Mouse (Mus musculus) heart, embryonic 12.5 days (tissue): Measurements from ENCODE around the gene Tubb4b. TPM values are rescaled to one million over a fixed set of nuclear protein-coding genes. Genes with fewer than 3 reads are reported as not detected.

Source experiments
- ATAC-seq: fragments of 200-750 bp; cut with Nextera tagmentation; 2 replicates; pipeline ENCODE4 v1.8.0; 2017; ENCODE audit warnings: moderate TSS enrichment, moderate library complexity; ENCODE audit not compliant: insufficient number of reproducible peaks, low FRiP score
- H3K27ac ChIP-seq: fragments of 300-500 bp; sonication (generic); 2 replicates; pipeline ENCODE4 v1.5.1; 2016; ENCODE audit warnings: mild to moderate bottlenecking, moderate library complexity; ENCODE audit not compliant: poor library complexity, severe bottlenecking
- H3K27me3 ChIP-seq: fragments of 300-500 bp; sonication (generic); replicated peaks from 2 replicates; pipeline ENCODE4 v1.6.1; 2016; ENCODE audit warnings: mild to moderate bottlenecking, moderate library complexity
- H3K36me3 ChIP-seq: fragments of 300-500 bp; sonication (generic); 2 replicates; pipeline ENCODE4 v1.6.1; 2016; ENCODE audit warnings: mild to moderate bottlenecking, moderate library complexity
- H3K4me1 ChIP-seq: fragments of 300-500 bp; sonication (generic); replicated peaks from 2 replicates; pipeline ENCODE4 v1.6.1; 2016; ENCODE audit warnings: mild to moderate bottlenecking
- H3K4me2 ChIP-seq: fragments of 300-500 bp; sonication (generic); 2 replicates; pipeline ENCODE4 v1.6.1; 2016; ENCODE audit warnings: mild to moderate bottlenecking, moderate library complexity
- H3K4me3 ChIP-seq: fragments of 300-500 bp; sonication (generic); 2 replicates; pipeline ENCODE4 v1.5.1; 2016; ENCODE audit warnings: mild to moderate bottlenecking
- H3K9ac ChIP-seq: fragments of 300-500 bp; sonication (generic); 2 replicates; pipeline ENCODE4 v1.6.1; 2016; ENCODE audit warnings: mild to moderate bottlenecking, moderate library complexity
- H3K9me3 ChIP-seq: fragments of 300-500 bp; sonication (generic); replicated peaks from 2 replicates; pipeline ENCODE4 v1.6.1; 2016; ENCODE audit warnings: mild to moderate bottlenecking, moderate library complexity
- WGBS: fragments of 180-500 bp; shearing (Covaris S2); methylation state at CpG from one replicate; pipeline ENCODE4 v1.1.7; 2016; 5-methylcytosine and 5-hydroxymethylcytosine counted together
- polyA plus RNA-seq: library from polyadenylated mRNA; unstranded; fragments of >200 nt; fragmentation: Nextera tagmentation; extraction: Ambion mirVana; gene quantifications from 2 replicates; pipeline ENCODE4 v1.2.1, GENCODE M21; 2016

Tubb4b gene
- polyA plus RNA-seq, 1 experiment from 2014 or later, result 392 TPM

GRCm38 (mm10) chr2:25177076-25177475 is 47.4 kb downstream of the Tubb4b start:
- Histone ChIP-seq H3K9ac (no peak overlapping the region), H3K4me2 (no peak overlapping the region; the same call in 1 of the 2 replicates), H3K4me3 (no peak overlapping the region), H3K9me3 (no peaks in the 10 kb centered on the region), H3K4me1 (peaks cover 38% of the 10 kb centered on the region), H3K27ac (peak overlapping the region; percentile 42), H3K36me3 (no peaks in the 10 kb centered on the region), H3K27me3 (peaks cover 51% of the 10 kb centered on the region)
- no peak for ATAC-seq
- 45% methylated on average over 4 of the region's 4 CpGs for WGBS

- Histone ChIP-seq H3K4me2 (no peak overlapping the region), H3K27ac (peak overlapping the region; percentile 42; the same call in 1 of the 2 replicates), H3K36me3 (no peaks in the 10 kb centered on the region), H3K9me3 (no peaks in the 10 kb centered on the region), H3K27me3 (peaks cover 51% of the 10 kb centered on the region), H3K9ac (no peak overlapping the region), H3K4me3 (no peak overlapping the region), H3K4me1 (peaks cover 36% of the 10 kb centered on the region)
- WGBS, result 33% methylated on average over 6 of the region's 6 CpGs
- no peak for ATAC-seq
Measured at GRCm38 (mm10) chr2:25176573-25176972, 47.9 kb downstream of the Tubb4b start.

GRCm38 (mm10) chr2:25175690-25176078 is 48.8 kb downstream of the Tubb4b start:
- H3K9ac ChIP-seq, result no peak overlapping the region
- H3K4me2 ChIP-seq, result no peak overlapping the region
- no peak for ATAC-seq
- H3K36me3 ChIP-seq, result no peaks in the 10 kb centered on the region
- 71% methylated on average over 4 of the region's 4 CpGs for WGBS
- H3K4me3 ChIP-seq, result no peak overlapping the region
- H3K9me3 ChIP-seq, result no peaks in the 10 kb centered on the region
- no peak overlapping the region for H3K27ac ChIP-seq
- H3K4me1 ChIP-seq, result peaks cover 37% of the 10 kb centered on the region
- peaks cover 51% of the 10 kb centered on the region for H3K27me3 ChIP-seq

- H3K9ac ChIP-seq, result no peak overlapping the region
- peaks cover 51% of the 10 kb centered on the region for H3K27me3 ChIP-seq
- no peak overlapping the region for H3K27ac ChIP-seq
- H3K36me3 ChIP-seq, result no peaks in the 10 kb centered on the region
- H3K4me3 ChIP-seq, result no peak overlapping the region
- no peaks in the 10 kb centered on the region for H3K9me3 ChIP-seq
- no peak overlapping the region for H3K4me2 ChIP-seq
- no peak for ATAC-seq
- 47% methylated on average over 7 of the region's 7 CpGs for WGBS
- H3K4me1 ChIP-seq, result peaks cover 39% of the 10 kb centered on the region
Measured at GRCm38 (mm10) chr2:25174866-25175689, 49.4 kb downstream of the Tubb4b start.

GRCm38 (mm10) chr2:25173821-25174220 is 50.7 kb downstream of the Tubb4b start:
- H3K4me1 ChIP-seq, result peaks cover 44% of the 10 kb centered on the region

GRCm38 (mm10) chr2:25172629-25173028 is 51.9 kb downstream of the Tubb4b start:
- H3K4me3 ChIP-seq, result no peak overlapping the region

More at GRCm38 (mm10) chr2:25173821-25174220, 50.7 kb downstream of the Tubb4b start:
- Histone ChIP-seq H3K27ac (no peak overlapping the region), H3K4me2 (no peak overlapping the region), H3K9me3 (no peaks in the 10 kb centered on the region), H3K27me3 (peaks cover 41% of the 10 kb centered on the region), H3K4me3 (no peak overlapping the region), H3K9ac (no peak overlapping the region), H3K36me3 (no peaks in the 10 kb centered on the region)
- no peak for ATAC-seq
- WGBS, result 94% methylated on average over 4 of the region's 4 CpGs

More at GRCm38 (mm10) chr2:25172629-25173028, 51.9 kb downstream of the Tubb4b start:
- H3K27me3 ChIP-seq, result peaks cover 29% of the 10 kb centered on the region
- H3K27ac ChIP-seq, result no peak overlapping the region
- H3K4me1 ChIP-seq, result peaks cover 41% of the 10 kb centered on the region
- no peaks in the 10 kb centered on the region for H3K9me3 ChIP-seq
- no peaks in the 10 kb centered on the region for H3K36me3 ChIP-seq
- no peak for ATAC-seq
- 59% methylated on average over 8 of the region's 8 CpGs for WGBS
- 0 out of 2 replicates have a peak overlapping the region, but pooled peaks have one; percentile 20 for H3K9ac ChIP-seq
- no peak overlapping the region for H3K4me2 ChIP-seq

Other genes with a start within 250 kb of the Tubb4b start
- gene Mrpl41, start 249.6 kb downstream of the Tubb4b start, polyA plus RNA-seq, result 113 and 119 TPM in 2 replicates
- gene Pnpla7, start 248.7 kb downstream of the Tubb4b start, polyA plus RNA-seq, result 9.5 and 11.3 TPM in 2 replicates
- 58.7 and 62.8 TPM in 2 replicates for gene Nsmf, start 170.3 kb downstream of the Tubb4b start, polyA plus RNA-seq
- gene Entpd8, start 144.4 kb downstream of the Tubb4b start, polyA plus RNA-seq, result not detected in 2 replicates
- 0.10 TPM in 1 of 2 replicates, not detected in the other for gene Noxa1, start 129.6 kb downstream of the Tubb4b start, polyA plus RNA-seq
- gene Nrarp, start 43.9 kb downstream of the Tubb4b start, polyA plus RNA-seq, result 10.8 and 12.8 TPM in 2 replicates
- gene Tor4a, start 27.8 kb downstream of the Tubb4b start, polyA plus RNA-seq, result 6.6 and 7.0 TPM in 2 replicates
- 73.3 and 74.4 TPM in 2 replicates for gene Nelfb, start 13.2 kb downstream of the Tubb4b start, polyA plus RNA-seq
- gene Stpg3, start 10.1 kb downstream of the Tubb4b start, polyA plus RNA-seq, result not detected in 2 replicates
- gene Fam166a, start 6.0 kb downstream of the Tubb4b start, polyA plus RNA-seq, result not detected in 2 replicates
- gene Slc34a3, start 9.7 kb upstream of the Tubb4b start, polyA plus RNA-seq, result not detected in 2 replicates
- not detected in 2 replicates for gene Rnf224, start 12.1 kb upstream of the Tubb4b start, polyA plus RNA-seq
- gene Rnf208, start 17.6 kb upstream of the Tubb4b start, polyA plus RNA-seq, result 6.5 and 7.6 TPM in 2 replicates
- gene Cysrt1, start 17.8 kb upstream of the Tubb4b start, polyA plus RNA-seq, result not detected in 2 replicates
- 2.6 and 3.2 TPM in 2 replicates for gene AL732309.1, start 22.2 kb upstream of the Tubb4b start, polyA plus RNA-seq
- 18.3 and 19.1 TPM in 2 replicates for gene Tmem203, start 30.7 kb upstream of the Tubb4b start, polyA plus RNA-seq
- 4.9 and 5.1 TPM in 2 replicates for gene Tprn, start 37.9 kb upstream of the Tubb4b start, polyA plus RNA-seq
- gene Ssna1, start 47.7 kb upstream of the Tubb4b start, polyA plus RNA-seq, result 131 and 133 TPM in 2 replicates
- gene Anapc2, start 47.8 kb upstream of the Tubb4b start, polyA plus RNA-seq, result 83.4 and 87.7 TPM in 2 replicates
- not detected in 2 replicates for gene Tmem210, start 63.4 kb upstream of the Tubb4b start, polyA plus RNA-seq
- not detected in 2 replicates for gene Lrrc26, start 65.2 kb upstream of the Tubb4b start, polyA plus RNA-seq
- 0.44 TPM in 1 of 2 replicates, not detected in the other for gene Grin1, start 94.5 kb upstream of the Tubb4b start, polyA plus RNA-seq
- 34.0 and 40.9 TPM in 2 replicates for gene Man1b1, start 107.6 kb upstream of the Tubb4b start, polyA plus RNA-seq
- 11.3 TPM in 2 replicates for gene Dpp7, start 131.7 kb upstream of the Tubb4b start, polyA plus RNA-seq
- gene Uap1l1, start 141.0 kb upstream of the Tubb4b start, polyA plus RNA-seq, result 10.7 and 11.2 TPM in 2 replicates
- 18.5 and 20.0 TPM in 2 replicates for gene Sapcd2, start 147.6 kb upstream of the Tubb4b start, polyA plus RNA-seq
- gene Entpd2, start 171.2 kb upstream of the Tubb4b start, polyA plus RNA-seq, result 0.18 and 0.44 TPM in 2 replicates
- 22.3 and 22.4 TPM in 2 replicates for gene Npdc1, start 174.6 kb upstream of the Tubb4b start, polyA plus RNA-seq
- gene Fut7, start 198.6 kb upstream of the Tubb4b start, polyA plus RNA-seq, result not detected in 2 replicates
- 4.8 and 5.0 TPM in 2 replicates for gene Abca2, start 204.0 kb upstream of the Tubb4b start, polyA plus RNA-seq
- 1.1 and 1.4 TPM in 2 replicates for gene Clic3, start 232.1 kb upstream of the Tubb4b start, polyA plus RNA-seq
- 22.1 and 22.7 TPM in 2 replicates for gene Paxx, start 236.4 kb upstream of the Tubb4b start, polyA plus RNA-seq
- gene Ptgds, start 245.3 kb upstream of the Tubb4b start, polyA plus RNA-seq, result 2.4 and 2.6 TPM in 2 replicates